Mouse (Mus musculus) erythroid progenitor cell, adult 5-6 weeks (primary cell): ENCODE results near the gene Slc7a6. TPM values are rescaled to one million over a fixed set of nuclear protein-coding genes. Genes with fewer than 3 reads are reported as not detected.

Experiments
- ATAC-seq: replicated peaks from 2 replicates; pipeline ENCODE4 v1.8.0; 2016; ENCODE audit warnings: moderate number of reproducible peaks, mild to moderate bottlenecking, moderate TSS enrichment, inconsistent platforms; ENCODE audit not compliant: poor library complexity, low FRiP score, severe bottlenecking
- total RNA-seq, 2 experiments: library from RNA; stranded (forward) in 1 of 2; stranded (reverse) in 1 of 2; fragments of 150-400 nt in 1 of 2; fragments of 186-747, 209-891 nt in 1 of 2; gene quantifications; 2 replicates each; pipeline versions ENCODE4 v1.2.3 to v1.2.4; 2015 to 2017; ENCODE audit warnings: low replicate concordance in 2 of 2

The Slc7a6 gene
- total RNA-seq, 2 experiments from 2014 or later: 2.0 to 3.4 TPM

GRCm38 (mm10) chr8:106234567-106235261 lies 66.1 kb downstream of the Slc7a6 start:
- ATAC-seq: no peak

DNA sequence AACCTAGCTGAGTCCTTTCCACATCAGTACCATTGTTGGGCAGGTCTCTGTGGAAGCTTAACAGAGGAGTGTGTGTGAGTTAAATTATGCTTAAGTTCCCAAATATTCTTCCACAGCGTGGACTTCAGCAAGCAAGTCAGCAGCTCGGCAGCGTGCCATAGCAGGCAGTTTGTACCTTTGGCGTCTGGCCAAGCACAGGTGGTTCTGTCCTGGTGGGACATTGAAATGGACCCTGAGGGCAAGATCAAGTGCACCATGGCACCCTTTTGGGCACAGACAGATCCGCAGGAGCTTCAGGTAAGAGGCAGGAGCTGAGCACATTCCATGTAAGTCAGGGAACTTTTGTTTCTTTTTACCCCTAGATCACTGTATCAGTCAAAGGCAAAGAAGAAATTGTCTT lies 68.4 kb downstream of the Slc7a6 start:
- ATAC-seq: no peak

Other genes starting within 250 kb of the Slc7a6 start
- gene Ctrl, start 235.0 kb upstream of the Slc7a6 start, total RNA-seq (2015; ENCODE audit: low replicate concordance): not detected in 2 replicates
- gene Ctrl, start 235.0 kb upstream of the Slc7a6 start, total RNA-seq (2017; ENCODE audit: low replicate concordance): not detected in 2 replicates
- 20.2 and 25.2 TPM in 2 replicates for gene Psmb10, start 230.4 kb upstream of the Slc7a6 start, total RNA-seq (2015; ENCODE audit: low replicate concordance)
- gene Psmb10, start 230.4 kb upstream of the Slc7a6 start, total RNA-seq (2017; ENCODE audit: low replicate concordance): 2.7 and 4.2 TPM in 2 replicates
- not detected in 2 replicates for gene Lcat, start 225.5 kb upstream of the Slc7a6 start, total RNA-seq (2015; ENCODE audit: low replicate concordance)
- gene Lcat, start 225.5 kb upstream of the Slc7a6 start, total RNA-seq (2017; ENCODE audit: low replicate concordance): 2.4 TPM in 1 of 2 replicates, not detected in the other
- gene Slc12a4, start 202.8 kb upstream of the Slc7a6 start, total RNA-seq (2015; ENCODE audit: low replicate concordance): 2.5 and 3.4 TPM in 2 replicates
- 4.0 and 13.7 TPM in 2 replicates for gene Slc12a4, start 202.8 kb upstream of the Slc7a6 start, total RNA-seq (2017; ENCODE audit: low replicate concordance)
- not detected in 2 replicates for gene Dpep3, start 189.4 kb upstream of the Slc7a6 start, total RNA-seq (2015; ENCODE audit: low replicate concordance)
- gene Dpep3, start 189.4 kb upstream of the Slc7a6 start, total RNA-seq (2017; ENCODE audit: low replicate concordance): not detected in 2 replicates
- 0.72 and 6.7 TPM in 2 replicates for gene Dus2, start 177.5 kb upstream of the Slc7a6 start, total RNA-seq (2015; ENCODE audit: low replicate concordance)
- gene Dus2, start 177.5 kb upstream of the Slc7a6 start, total RNA-seq (2017; ENCODE audit: low replicate concordance): 6.3 and 14.4 TPM in 2 replicates
- gene Dpep2nb, start 162.9 kb upstream of the Slc7a6 start, total RNA-seq (2015; ENCODE audit: low replicate concordance): not detected in 2 replicates
- not detected in 2 replicates for gene Dpep2nb, start 162.9 kb upstream of the Slc7a6 start, total RNA-seq (2017; ENCODE audit: low replicate concordance)
- gene Ddx28, start 157.0 kb upstream of the Slc7a6 start, total RNA-seq (2015; ENCODE audit: low replicate concordance): 1.8 and 4.6 TPM in 2 replicates
- gene Ddx28, start 157.0 kb upstream of the Slc7a6 start, total RNA-seq (2017; ENCODE audit: low replicate concordance): 3.2 and 5.0 TPM in 2 replicates
- gene Nfatc3, start 110.0 kb upstream of the Slc7a6 start, total RNA-seq (2015; ENCODE audit: low replicate concordance): 71.3 and 80.4 TPM in 2 replicates
- gene Nfatc3, start 110.0 kb upstream of the Slc7a6 start, total RNA-seq (2017; ENCODE audit: low replicate concordance): 32.7 and 37.5 TPM in 2 replicates
- gene Esrp2, start 31.9 kb upstream of the Slc7a6 start, total RNA-seq (2015; ENCODE audit: low replicate concordance): not detected in 2 replicates
- 0.08 TPM in 1 of 2 replicates, not detected in the other for gene Esrp2, start 31.9 kb upstream of the Slc7a6 start, total RNA-seq (2017; ENCODE audit: low replicate concordance)
- gene Pla2g15, start 18.5 kb upstream of the Slc7a6 start, total RNA-seq (2015; ENCODE audit: low replicate concordance): 1.7 and 9.4 TPM in 2 replicates
- gene Pla2g15, start 18.5 kb upstream of the Slc7a6 start, total RNA-seq (2017; ENCODE audit: low replicate concordance): 4.4 and 8.6 TPM in 2 replicates
- gene Slc7a6os, start 42.1 kb downstream of the Slc7a6 start, total RNA-seq (2015; ENCODE audit: low replicate concordance): 32.7 and 42.5 TPM in 2 replicates
- 22.3 and 27.6 TPM in 2 replicates for gene Slc7a6os, start 42.1 kb downstream of the Slc7a6 start, total RNA-seq (2017; ENCODE audit: low replicate concordance)
- gene Prmt7, start 42.1 kb downstream of the Slc7a6 start, total RNA-seq (2015; ENCODE audit: low replicate concordance): 0.84 and 1.8 TPM in 2 replicates
- 3.7 and 6.3 TPM in 2 replicates for gene Prmt7, start 42.1 kb downstream of the Slc7a6 start, total RNA-seq (2017; ENCODE audit: low replicate concordance)
- not detected in 2 replicates for gene Smpd3, start 169.1 kb downstream of the Slc7a6 start, total RNA-seq (2015; ENCODE audit: low replicate concordance)
- not detected in 2 replicates for gene Smpd3, start 169.1 kb downstream of the Slc7a6 start, total RNA-seq (2017; ENCODE audit: low replicate concordance)
- 0.42 and 1.4 TPM in 2 replicates for gene Zfp90, start 246.5 kb downstream of the Slc7a6 start, total RNA-seq (2015; ENCODE audit: low replicate concordance)
- gene Zfp90, start 246.5 kb downstream of the Slc7a6 start, total RNA-seq (2017; ENCODE audit: low replicate concordance): 1.4 and 2.2 TPM in 2 replicates